Mouse (Mus musculus) CD4-positive helper T cell, adult 2 months (primary cell): ENCODE measurements around the gene Mtfr2.

Experiments
- DNase-seq: peaks from one replicate; pipeline ENCODE4 v3.0.0-alpha.2; 2012; ENCODE audit warnings: low read depth, missing footprints, low spot score

Mtfr2 gene

GRCm38 (mm10) chr10:20379071-20379735 is 31.6 kb downstream of the Mtfr2 start:
- DNase-seq, result no peak

DNA sequence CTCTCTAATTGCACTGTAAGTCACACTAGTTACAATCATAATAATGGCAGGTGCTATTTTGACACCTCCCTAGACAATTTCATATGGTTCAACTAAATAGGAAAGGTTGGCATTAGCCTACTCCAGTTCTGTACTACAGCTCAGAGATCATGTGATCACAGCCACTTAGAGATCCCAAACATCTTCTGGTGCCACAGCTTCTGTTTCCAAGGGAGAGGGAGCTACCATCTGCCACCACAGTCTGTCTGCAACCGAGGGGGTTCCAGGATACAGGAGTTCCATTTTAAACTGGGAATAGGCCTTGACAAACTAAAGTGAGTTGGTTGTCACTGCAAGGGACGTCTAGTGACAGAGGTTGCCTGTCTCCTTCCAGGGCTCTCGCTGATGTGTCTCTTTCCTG is 33.2 kb downstream of the Mtfr2 start:
- no peak for DNase-seq

- DNase-seq, result no peak
Observed at GRCm38 (mm10) chr10:20381352-20381751, 33.8 kb downstream of the Mtfr2 start.

DNA sequence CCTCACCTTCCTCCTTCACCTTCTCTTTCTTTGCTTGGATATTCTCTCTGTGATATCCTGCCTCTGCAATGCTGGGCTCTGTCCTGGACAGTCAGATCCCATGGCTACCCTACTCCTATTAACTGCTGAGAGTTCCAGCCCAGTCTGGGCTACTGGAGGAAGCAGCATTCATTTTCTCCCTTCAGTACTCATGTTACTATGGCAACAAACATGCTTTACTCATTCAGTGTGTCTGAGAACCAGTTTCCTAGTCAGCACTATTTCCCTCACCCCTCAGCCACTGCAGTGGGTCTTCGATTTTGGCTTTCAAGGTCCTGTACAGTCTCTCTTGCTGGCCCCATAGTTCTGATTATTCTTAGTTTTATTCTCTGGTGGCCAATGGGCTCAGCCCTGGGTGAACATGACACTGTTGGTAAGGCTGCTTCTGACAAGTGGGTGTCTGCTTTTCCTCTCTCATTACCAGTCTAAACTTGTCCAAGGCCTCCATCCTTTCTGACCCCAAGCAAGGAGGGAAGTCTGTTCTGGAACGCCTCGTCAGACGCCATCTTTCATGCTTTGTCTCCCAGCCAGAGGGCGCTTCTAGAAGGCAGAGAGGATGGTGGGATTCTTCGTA is 35.3 kb downstream of the Mtfr2 start:
- no peak for DNase-seq

DNA sequence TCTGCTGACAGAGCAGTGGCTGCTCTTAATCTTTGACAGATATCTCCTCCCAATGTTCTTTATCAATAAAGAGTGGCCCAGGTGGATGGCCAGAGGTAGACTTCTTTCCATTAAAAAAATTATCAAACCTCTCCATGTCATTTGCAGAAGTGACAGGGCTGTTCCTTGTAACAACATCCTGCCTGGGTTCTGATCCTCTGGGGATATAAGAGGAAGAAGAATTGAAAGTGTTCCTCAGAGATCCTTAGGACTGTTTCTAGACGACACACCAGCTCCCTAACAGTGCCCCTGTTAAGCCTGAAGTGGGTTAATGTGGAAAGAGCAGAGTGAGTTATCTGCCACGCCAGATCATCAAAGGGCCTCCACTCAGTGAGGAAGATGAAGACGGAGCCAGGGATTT is 43.0 kb downstream of the Mtfr2 start:
- DNase-seq, result no peak

GRCm38 (mm10) chr10:20394815-20395214 is 47.2 kb downstream of the Mtfr2 start:
- DNase-seq, result no peak

DNA sequence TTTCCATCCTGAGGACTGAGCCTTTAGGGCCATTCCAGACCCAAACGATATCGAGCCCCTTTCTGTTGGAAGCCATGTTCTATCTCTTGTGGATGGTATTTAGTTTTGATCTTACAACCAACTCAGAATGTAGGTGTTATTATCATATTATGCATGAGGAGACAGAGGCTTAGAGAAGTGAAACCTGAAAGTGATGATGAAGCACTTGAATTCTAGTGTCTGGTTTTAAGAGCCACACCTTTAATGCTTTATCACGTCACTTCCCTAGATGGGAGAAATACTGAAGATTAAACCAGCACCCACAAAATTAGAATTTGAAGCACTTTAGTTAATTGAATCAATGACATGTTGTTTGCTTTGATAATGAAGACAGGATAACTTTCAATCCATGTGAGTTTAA is 48.2 kb downstream of the Mtfr2 start:
- DNase-seq, result no peak

GRCm38 (mm10) chr10:20398224-20398623 is 50.7 kb downstream of the Mtfr2 start:
- peak; percentile 20 for DNase-seq

GRCm38 (mm10) chr10:20398641-20399390 is 51.2 kb downstream of the Mtfr2 start:
- DNase-seq, result no peak

GRCm38 (mm10) chr10:20400406-20400805 is 52.8 kb downstream of the Mtfr2 start:
- DNase-seq, result no peak

GRCm38 (mm10) chr10:20402941-20403340 is 55.4 kb downstream of the Mtfr2 start:
- DNase-seq, result no peak

GRCm38 (mm10) chr10:20405471-20405870 is 57.9 kb downstream of the Mtfr2 start:
- peak; percentile 13 for DNase-seq

DNA sequence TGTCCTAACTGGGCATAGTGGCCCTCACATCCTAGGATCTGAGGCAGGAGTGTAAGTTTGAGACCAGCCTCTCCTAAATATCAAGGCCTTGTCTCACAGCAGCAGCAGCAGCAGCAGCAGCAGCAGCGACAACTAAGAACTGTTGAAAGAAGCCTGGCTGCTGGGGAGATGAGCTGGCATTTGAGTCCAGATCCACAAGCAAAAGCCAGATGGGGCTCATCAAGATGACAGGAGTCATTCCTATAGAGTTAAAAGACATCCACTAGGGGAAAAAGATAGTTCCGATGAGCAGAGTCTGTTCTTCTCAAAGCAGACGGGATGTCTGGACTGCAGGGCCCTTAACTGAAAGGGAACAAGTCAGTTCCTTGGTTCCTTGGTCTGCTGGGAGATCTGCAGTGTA is 60.8 kb downstream of the Mtfr2 start:
- DNase-seq, result no peak

- DNase-seq, result no peak
Observed at GRCm38 (mm10) chr10:20409181-20409580, 61.6 kb downstream of the Mtfr2 start.
